25 mouse cellular contexts compared by ENCODE assay signal in genomic region chr12:105835571-105835970, GRCm38 (mm10). TPM values are rescaled to one million over a fixed set of nuclear protein-coding genes. Genes with fewer than 3 reads are reported as not detected.
DNase-seq lines count a peak whose midpoint lies in the region; ATAC-seq and TF ChIP-seq lines count a peak whose summit lies in the region.
"Had no signal": no experiment of that assay in that cellular context is flagged by ENCODE, and none has a peak within 500 bp of the region (broad histone marks: within the 10 kb centered on the region; RNA-seq: fewer than 3 reads in every experiment).

No protein-coding gene starts in this region.

- H3K27ac ChIP-seq in kidney, embryonic 14.5 days (ENCODE audit: low read depth, low read length), result no peak overlapping the region
- H3K27ac ChIP-seq in lung, embryonic 15.5 days, result no peak overlapping the region
- no peak overlapping the region for H3K27ac ChIP-seq in hindbrain, postnatal 0 days
- H3K27ac ChIP-seq: forebrain, embryonic 13.5 days; heart, embryonic 10.5 days; hindbrain, embryonic 14.5 days; limb, embryonic 13.5 days; neural tube, embryonic 12.5 days had no signal

- no peaks in the 10 kb centered on the region for H3K9me3 ChIP-seq in kidney, embryonic 14.5 days (ENCODE audit: control insufficient read depth, low read length)
- H3K9me3 ChIP-seq in lung, embryonic 15.5 days, result no peaks in the 10 kb centered on the region
- H3K9me3 ChIP-seq in hindbrain, postnatal 0 days (ENCODE audit: low read length), result no peaks in the 10 kb centered on the region
- H3K9me3 ChIP-seq: forebrain, embryonic 13.5 days; heart, embryonic 10.5 days; limb, embryonic 13.5 days; neural tube, embryonic 12.5 days had no signal

- H3K4me3 ChIP-seq in kidney, embryonic 14.5 days (ENCODE audit: low read length), result no peak overlapping the region
- H3K4me3 ChIP-seq in lung, embryonic 15.5 days, result no peak overlapping the region
- H3K4me3 ChIP-seq in hindbrain, postnatal 0 days (ENCODE audit: low read length), result no peak overlapping the region
- H3K4me3 ChIP-seq: erythroblast, embryonic 14.5 days; forebrain, embryonic 13.5 days; heart, embryonic 10.5 days; limb, embryonic 13.5 days; myocyte; neural tube, embryonic 12.5 days had no signal

- H3K4me2 ChIP-seq in kidney, embryonic 14.5 days (replicated peaks; ENCODE audit: low read depth, low read length), result no peak overlapping the region
- H3K4me2 ChIP-seq in lung, embryonic 15.5 days, result no peak overlapping the region
- H3K4me2 ChIP-seq in hindbrain, postnatal 0 days (ENCODE audit: low read depth, low read length), result no peak overlapping the region
- H3K4me2 ChIP-seq: forebrain, embryonic 13.5 days; hindbrain, embryonic 14.5 days; limb, embryonic 13.5 days; liver, embryonic 11.5 days; midbrain, embryonic 11.5 days; neural tube, embryonic 12.5 days had no signal

- H3K9ac ChIP-seq in kidney, embryonic 14.5 days (ENCODE audit: low read depth, low read length), result no peak overlapping the region
- no peak overlapping the region for H3K9ac ChIP-seq in lung, embryonic 15.5 days
- no peak overlapping the region for H3K9ac ChIP-seq in hindbrain, postnatal 0 days (replicated peaks; ENCODE audit: low read length)
- H3K9ac ChIP-seq: forebrain, embryonic 13.5 days; hindbrain, embryonic 14.5 days; limb, embryonic 13.5 days; neural tube, embryonic 12.5 days had no signal

- ATAC-seq in kidney, embryonic 14.5 days (ENCODE audit: low FRiP score, low TSS enrichment), result 0 out of 2 replicates have a peak, but pooled peaks have one; percentile 46
- ATAC-seq in lung, embryonic 15.5 days (ENCODE audit: borderline replicate concordance, extremely low read depth, low FRiP score, low TSS enrichment), result peak; percentile 27; the same call in 1 of the 2 replicates
- ATAC-seq in hindbrain, postnatal 0 days, result no peak
- ATAC-seq: activated CD4-positive, CD25-positive, alpha-beta regulatory T cell, adult 4 months; forebrain, embryonic 13.5 days; midbrain, embryonic 16.5 days had no signal

- DNase-seq in embryo, embryonic 10 days (ENCODE audit: low spot score), result peak; percentile 32
- no peak for DNase-seq in embryo, embryonic 10.5 days (ENCODE audit: low spot score)
- no peak for DNase-seq in kidney, adult 18-20 months
- DNase-seq in lung, postnatal 10 days, result no peak
- DNase-seq in mesoderm, embryonic 11.5 days (ENCODE audit: low read depth, low spot score), result peak; percentile 14
- no peak for DNase-seq in hindbrain, postnatal 0 days (ENCODE audit: low spot score)
- DNase-seq: adrenal gland, adult 8-10 months; cerebellum, adult 2 months; lung, adult 18-20 months; right cerebral cortex, adult 18-20 months; thymus, postnatal 36 days had no signal

- 77% methylated on average over 6 of the region's 6 CpGs for WGBS in kidney, embryonic 14.5 days
- 55% methylated on average over 6 of the region's 6 CpGs for WGBS in lung, embryonic 15.5 days
- 65% methylated on average over 6 of the region's 6 CpGs for WGBS in hindbrain, postnatal 0 days

- H3K4me1 ChIP-seq in kidney, embryonic 14.5 days (ENCODE audit: control insufficient read depth, insufficient read depth, low read length), result no peaks in the 10 kb centered on the region
- H3K4me1 ChIP-seq in lung, embryonic 15.5 days, result no peaks in the 10 kb centered on the region
- no peaks in the 10 kb centered on the region for H3K4me1 ChIP-seq in hindbrain, postnatal 0 days (ENCODE audit: insufficient read depth, low read length)
- H3K4me1 ChIP-seq: heart, embryonic 10.5 days; limb, embryonic 13.5 days; neural tube, embryonic 12.5 days had no signal

- peaks cover 87% of the 10 kb centered on the region for H3K36me3 ChIP-seq in kidney, embryonic 14.5 days (ENCODE audit: control insufficient read depth, insufficient read depth, low read length)
- peaks cover 59% of the 10 kb centered on the region for H3K36me3 ChIP-seq in lung, embryonic 15.5 days
- peaks cover 31% of the 10 kb centered on the region for H3K36me3 ChIP-seq in hindbrain, postnatal 0 days (ENCODE audit: insufficient read depth, low read length)

- no peaks in the 10 kb centered on the region for H3K27me3 ChIP-seq in kidney, embryonic 14.5 days (ENCODE audit: control insufficient read depth, insufficient read depth, low read length)
- H3K27me3 ChIP-seq in lung, embryonic 15.5 days, result no peaks in the 10 kb centered on the region
- H3K27me3 ChIP-seq in hindbrain, postnatal 0 days (ENCODE audit: insufficient read depth, low read length), result no peaks in the 10 kb centered on the region
- H3K27me3 ChIP-seq: CH12.LX; forebrain, embryonic 13.5 days; limb, embryonic 13.5 days; neural tube, embryonic 12.5 days had no signal

- no peak for TF ChIP-seq CTCF in hindbrain, postnatal 0 days (IDR thresholded peaks at IDR 0.05; ENCODE audit: low read depth)

RNA-seq across cellular contexts. Expression of gene Papola, which starts 51.1 kb away (rescaled TPM):
- 181 and 197 TPM in 2 replicates for polyA plus RNA-seq in kidney, embryonic 14.5 days (2014; fragmentation: Nextera tagmentation; extraction: Ambion mirVana)
- 209 and 218 TPM in 2 replicates for polyA plus RNA-seq in lung, embryonic 15.5 days (2015; fragmentation: Nextera tagmentation; extraction: Ambion mirVana)
- 73.2 and 84.1 TPM in 2 replicates for total RNA-seq in hindbrain, postnatal 0 days (2014; rRNA removed)
- polyA plus RNA-seq in hindbrain, postnatal 0 days (2015; fragmentation: Nextera tagmentation; extraction: Ambion mirVana), result 119 and 120 TPM in 2 replicates

Comparison
In these comparisons a context has a peak if more than half of its experiments do, and no peak if none do; other contexts are left out.
1. DNase-seq: peak in embryo, embryonic 10 days (single experiment) and mesoderm, embryonic 11.5 days (single experiment); none in embryo, embryonic 10.5 days (single experiment), kidney, adult 18-20 months (single experiment), lung, postnatal 10 days (single experiment) and hindbrain, postnatal 0 days (single experiment).